Mouse (Mus musculus): Measurements from ENCODE around the gene Gm5426.
"Not testable (repeated sequence)": the region's sequence is repeated elsewhere in the genome, so short reads cannot be mapped to it uniquely, and the experiment has no call there.

The Gm5426 gene

GRCm38 (mm10) chr10:96139274-96139673 lies 2.9 kb downstream of the Gm5426 start:
- DNase-seq, result not testable (repeated sequence)

GRCm38 (mm10) chr10:96146578-96146977 lies 10.2 kb downstream of the Gm5426 start:
- no peak for DNase-seq

- peak; percentile 52 to 76 for DNase-seq
Observed at GRCm38 (mm10) chr10:96148250-96148699, 11.9 kb downstream of the Gm5426 start.

- no peak for DNase-seq
Observed at GRCm38 (mm10) chr10:96150401-96151116, 14.2 kb downstream of the Gm5426 start.

GRCm38 (mm10) chr10:96153315-96153714 lies 16.9 kb downstream of the Gm5426 start:
- DNase-seq, result no peak

GRCm38 (mm10) chr10:96162975-96163706 lies 26.7 kb downstream of the Gm5426 start:
- DNase-seq, result no peak

- DNase-seq, result no peak
Observed at GRCm38 (mm10) chr10:96163791-96164190, 27.4 kb downstream of the Gm5426 start.

GRCm38 (mm10) chr10:96165260-96165659 lies 28.9 kb downstream of the Gm5426 start:
- no peak for DNase-seq

- DNase-seq, result no peak
Observed at GRCm38 (mm10) chr10:96168998-96169397, 32.6 kb downstream of the Gm5426 start.

GRCm38 (mm10) chr10:96171546-96171945 lies 35.1 kb downstream of the Gm5426 start:
- peak; percentile 33 to 51 for DNase-seq

GRCm38 (mm10) chr10:96172964-96173363 lies 36.6 kb downstream of the Gm5426 start:
- DNase-seq, result no peak

GRCm38 (mm10) chr10:96173771-96174170 lies 37.4 kb downstream of the Gm5426 start:
- no peak for DNase-seq

GRCm38 (mm10) chr10:96176916-96177315 lies 40.5 kb downstream of the Gm5426 start:
- no peak for DNase-seq

GRCm38 (mm10) chr10:96180554-96181397 lies 44.4 kb downstream of the Gm5426 start:
- DNase-seq, result no peak

GRCm38 (mm10) chr10:96181398-96181790 lies 45.0 kb downstream of the Gm5426 start:
- no peak for DNase-seq

GRCm38 (mm10) chr10:96181883-96182628 lies 45.7 kb downstream of the Gm5426 start:
- DNase-seq, result no peak

GRCm38 (mm10) chr10:96185026-96185425 lies 48.6 kb downstream of the Gm5426 start:
- no peak for DNase-seq

- DNase-seq, result no peak
Observed at GRCm38 (mm10) chr10:96185601-96186000, 49.2 kb downstream of the Gm5426 start.

All from cerebellum, postnatal 25 days (tissue).